Mouse (Mus musculus) fibroblast of lung, adult 2 months (primary cell): ENCODE measurements around the gene Gtf2f2.
"Not testable (repeated sequence)": the region's sequence is repeated elsewhere in the genome, so short reads cannot be mapped to it uniquely, and the experiment has no call there.

ENCODE experiments used
- DNase-seq: peaks from one replicate; pipeline ENCODE4 v3.0.0-alpha.2; 2011; ENCODE audit warnings: low read depth

The Gtf2f2 gene

GRCm38 (mm10) chr14:75912665-75913064, 98.0 kb downstream of the Gtf2f2 start:
- no peak for DNase-seq

GRCm38 (mm10) chr14:75911968-75912367, 98.7 kb downstream of the Gtf2f2 start:
- DNase-seq, result no peak

GRCm38 (mm10) chr14:75906931-75907330, 103.7 kb downstream of the Gtf2f2 start:
- DNase-seq, result no peak

GRCm38 (mm10) chr14:75904972-75905371, 105.7 kb downstream of the Gtf2f2 start:
- DNase-seq, result no peak

GRCm38 (mm10) chr14:75903131-75903530, 107.5 kb downstream of the Gtf2f2 start:
- DNase-seq, result no peak

GRCm38 (mm10) chr14:75902013-75902412, 108.7 kb downstream of the Gtf2f2 start:
- DNase-seq, result no peak

GRCm38 (mm10) chr14:75900793-75901499, 109.7 kb downstream of the Gtf2f2 start:
- no peak for DNase-seq

GRCm38 (mm10) chr14:75899566-75899965, 111.1 kb downstream of the Gtf2f2 start:
- no peak for DNase-seq

GRCm38 (mm10) chr14:75892118-75892517, 118.5 kb downstream of the Gtf2f2 start:
- no peak for DNase-seq

- DNase-seq, result no peak
Observed at GRCm38 (mm10) chr14:75883873-75884272, 126.8 kb downstream of the Gtf2f2 start.

- no peak for DNase-seq
Observed at GRCm38 (mm10) chr14:75883330-75883729, 127.3 kb downstream of the Gtf2f2 start.

GRCm38 (mm10) chr14:75881856-75882255, 128.8 kb downstream of the Gtf2f2 start:
- DNase-seq, result no peak

- DNase-seq, result no peak
Observed at GRCm38 (mm10) chr14:75878980-75879379, 131.7 kb downstream of the Gtf2f2 start.

GRCm38 (mm10) chr14:75877297-75877696, 133.4 kb downstream of the Gtf2f2 start:
- DNase-seq, result no peak

GRCm38 (mm10) chr14:75876320-75877043, 134.2 kb downstream of the Gtf2f2 start:
- peak; percentile 40 for DNase-seq

GRCm38 (mm10) chr14:75873612-75874011, 137.1 kb downstream of the Gtf2f2 start:
- peak; percentile 52 for DNase-seq

- no peak for DNase-seq
Observed at GRCm38 (mm10) chr14:75871750-75872149, 138.9 kb downstream of the Gtf2f2 start.

GRCm38 (mm10) chr14:75871111-75871510, 139.6 kb downstream of the Gtf2f2 start:
- no peak for DNase-seq

- no peak for DNase-seq
Observed at GRCm38 (mm10) chr14:75870631-75871030, 140.0 kb downstream of the Gtf2f2 start.

GRCm38 (mm10) chr14:75869769-75870363, 140.8 kb downstream of the Gtf2f2 start:
- DNase-seq, result no peak

- not testable (repeated sequence) for DNase-seq
Observed at GRCm38 (mm10) chr14:75868028-75868427, 142.6 kb downstream of the Gtf2f2 start.

GRCm38 (mm10) chr14:75866706-75867333, 143.8 kb downstream of the Gtf2f2 start:
- no peak for DNase-seq
